Comparison of ENCODE assay signal across 8 mouse cellular contexts in genomic region chr4:148040029-148040830, GRCm38 (mm10). TPM values are rescaled to one million over a fixed set of nuclear protein-coding genes. Genes with fewer than 3 reads are reported as not detected.
DNase-seq lines count a peak whose midpoint lies in the region; ATAC-seq and TF ChIP-seq lines count a peak whose summit lies in the region.

No protein-coding gene starts in this region.

- H3K36me3 ChIP-seq in kidney, embryonic 15.5 days: peaks cover 35% of the 10 kb centered on the region
- H3K36me3 ChIP-seq in heart, embryonic 11.5 days (ENCODE audit: control insufficient read depth, insufficient read depth, low read length): peaks cover 9% of the 10 kb centered on the region
- peaks cover 28% of the 10 kb centered on the region for H3K36me3 ChIP-seq in limb, embryonic 15.5 days
- no peaks in the 10 kb centered on the region for H3K36me3 ChIP-seq in thymus, adult 2 months (ENCODE audit: control insufficient read depth, insufficient read depth, low read length)

- TF ChIP-seq POLR2A in bone marrow macrophage, adult 2 months (IDR thresholded peaks at IDR 0.05; ENCODE audit: borderline replicate concordance, low read depth, low read length): no peak
- TF ChIP-seq POLR2A in thymus, adult 2 months (IDR thresholded peaks at IDR 0.05; ENCODE audit: control insufficient read depth, extremely low read depth, insufficient read depth, low read length, poor library complexity): no peak

- H3K4me2 ChIP-seq in kidney, embryonic 15.5 days: peak overlapping the region; percentile 79
- peak overlapping the region; percentile 91 for H3K4me2 ChIP-seq in heart, embryonic 11.5 days
- peak overlapping the region; percentile 85 for H3K4me2 ChIP-seq in limb, embryonic 15.5 days

- no peaks in the 10 kb centered on the region for H3K9me3 ChIP-seq in kidney, embryonic 15.5 days (replicated peaks)
- no peaks in the 10 kb centered on the region for H3K9me3 ChIP-seq in heart, embryonic 11.5 days (replicated peaks; ENCODE audit: control insufficient read depth, low read length)
- H3K9me3 ChIP-seq in limb, embryonic 15.5 days: no peaks in the 10 kb centered on the region

- ATAC-seq in kidney, embryonic 15.5 days (replicated peaks; ENCODE audit: low FRiP score): 0 out of 2 replicates have a peak, but pooled peaks have one; percentile 0
- no peak for ATAC-seq in heart, embryonic 11.5 days (replicated peaks; ENCODE audit: insufficient number of reproducible peaks, low FRiP score, low TSS enrichment)
- no peak for ATAC-seq in limb, embryonic 15.5 days (ENCODE audit: insufficient number of reproducible peaks, low FRiP score, low TSS enrichment, low read depth)
- ATAC-seq in CD4-positive, CD25-positive, alpha-beta regulatory T cell, adult 4 months: no peak

- no peak for DNase-seq in kidney, postnatal 10 days
- DNase-seq in thymus, adult 2 months: no peak
- no peak for DNase-seq in urinary bladder, postnatal 4 days (ENCODE audit: low spot score in 2 of 2)

- H3K9ac ChIP-seq in kidney, embryonic 15.5 days: peak overlapping the region; percentile 42; the same call in 1 of the 2 replicates
- peak overlapping the region; percentile 77 for H3K9ac ChIP-seq in heart, embryonic 11.5 days (ENCODE audit: low read depth, low read length)
- peak overlapping the region; percentile 41; the same call in 1 of the 2 replicates for H3K9ac ChIP-seq in limb, embryonic 15.5 days

- H3K27me3 ChIP-seq in kidney, embryonic 15.5 days: no peaks in the 10 kb centered on the region
- H3K27me3 ChIP-seq in heart, embryonic 11.5 days (ENCODE audit: control insufficient read depth, insufficient read depth, low read length): no peaks in the 10 kb centered on the region
- H3K27me3 ChIP-seq in limb, embryonic 15.5 days: no peaks in the 10 kb centered on the region
- H3K27me3 ChIP-seq in thymus, adult 2 months (ENCODE audit: control insufficient read depth, insufficient read depth, low read length): no peaks in the 10 kb centered on the region

- H3K4me3 ChIP-seq in kidney, embryonic 15.5 days (replicated peaks): peak overlapping the region; percentile 77
- peak overlapping the region; percentile 79 for H3K4me3 ChIP-seq in bone marrow macrophage, adult 2 months (ENCODE audit: insufficient read depth, low read length)
- H3K4me3 ChIP-seq in heart, embryonic 11.5 days (ENCODE audit: low read depth, low read length): peak overlapping the region; percentile 69
- H3K4me3 ChIP-seq in limb, embryonic 15.5 days: peak overlapping the region; percentile 81
- H3K4me3 ChIP-seq in thymus, adult 2 months (ENCODE audit: control insufficient read depth, insufficient read depth, low read length): no peak overlapping the region

- H3K27ac ChIP-seq in kidney, embryonic 15.5 days: peak overlapping the region; percentile 94
- peak overlapping the region; percentile 79 for H3K27ac ChIP-seq in bone marrow macrophage, adult 2 months (ENCODE audit: insufficient read depth, low read depth, low read length)
- peak overlapping the region; percentile 75 for H3K27ac ChIP-seq in heart, embryonic 11.5 days (ENCODE audit: low read depth, low read length)
- peak overlapping the region; percentile 86 for H3K27ac ChIP-seq in limb, embryonic 15.5 days
- no peak overlapping the region for H3K27ac ChIP-seq in thymus, adult 2 months (ENCODE audit: control insufficient read depth, insufficient read depth, low read length)

- H3K4me1 ChIP-seq in kidney, embryonic 15.5 days: peaks cover 56% of the 10 kb centered on the region
- peaks cover 25% of the 10 kb centered on the region for H3K4me1 ChIP-seq in bone marrow macrophage, adult 2 months (ENCODE audit: control insufficient read depth, insufficient read depth, low read length)
- peaks cover 33% of the 10 kb centered on the region for H3K4me1 ChIP-seq in heart, embryonic 11.5 days (ENCODE audit: control insufficient read depth, insufficient read depth, low read length)
- H3K4me1 ChIP-seq in limb, embryonic 15.5 days: peaks cover 43% of the 10 kb centered on the region
- peaks cover 34% of the 10 kb centered on the region for H3K4me1 ChIP-seq in thymus, adult 2 months (replicated peaks; ENCODE audit: control insufficient read depth, insufficient read depth, low read length)

- WGBS in kidney, embryonic 15.5 days: 60% methylated on average over 15 of the region's 15 CpGs
- 55% methylated on average over 15 of the region's 15 CpGs for WGBS in heart, embryonic 11.5 days (ENCODE audit: insufficient replicate concordance)
- 61% methylated on average over 15 of the region's 15 CpGs for WGBS in limb, embryonic 15.5 days
- WGBS in thymus, adult 2 months: 77% methylated on average over 15 of the region's 15 CpGs

- no peak for TF ChIP-seq CTCF in bone marrow macrophage, adult 2 months (IDR thresholded peaks at IDR 0.05; ENCODE audit: low read depth, low read length)
- no peak for TF ChIP-seq CTCF in thymus, adult 2 months (IDR thresholded peaks at IDR 0.05; ENCODE audit: borderline replicate concordance, control insufficient read depth, extremely low read depth, insufficient read depth, low read length, poor library complexity)

RNA-seq across cellular contexts. Expression of gene Mthfr, which starts 1.4 kb away (rescaled TPM):
- 23.6 and 24.1 TPM in 2 replicates for polyA plus RNA-seq in kidney, embryonic 15.5 days (2015; fragmentation: Nextera tagmentation; extraction: Ambion mirVana)
- polyA plus RNA-seq in bone marrow macrophage, adult 2 months (2012; ENCODE audit: insufficient read depth, insufficient read length, missing spikeins): 59.0 and 67.2 TPM in 2 replicates
- polyA plus RNA-seq in heart, embryonic 11.5 days (2014; fragmentation: Nextera tagmentation; extraction: Ambion mirVana): 8.9 and 10.4 TPM in 2 replicates
- 23.0 and 24.7 TPM in 2 replicates for polyA plus RNA-seq in limb, embryonic 15.5 days (2015; fragmentation: Nextera tagmentation; extraction: Ambion mirVana)
- polyA plus RNA-seq in thymus, adult 2 months (2012; rRNA removed): 28.3 and 30.2 TPM in 2 replicates
- polyA plus RNA-seq in CD4-positive, CD25-positive, alpha-beta regulatory T cell, adult 4 months (2017; shearing (Covaris generic)): 10 to 100 TPM in 1 of 2 experiments, 1 to 10 TPM in 1; 6.8 to 23.1 TPM

RNA-seq across cellular contexts. Expression of gene Clcn6, which starts 1.6 kb away (rescaled TPM):
- polyA plus RNA-seq in kidney, embryonic 15.5 days (2015; fragmentation: Nextera tagmentation; extraction: Ambion mirVana): 6.4 and 6.6 TPM in 2 replicates
- polyA plus RNA-seq in bone marrow macrophage, adult 2 months (2012; ENCODE audit: insufficient read depth, insufficient read length, missing spikeins): 8.2 and 9.0 TPM in 2 replicates
- 6.3 and 7.3 TPM in 2 replicates for polyA plus RNA-seq in heart, embryonic 11.5 days (2014; fragmentation: Nextera tagmentation; extraction: Ambion mirVana)
- 6.5 and 6.8 TPM in 2 replicates for polyA plus RNA-seq in limb, embryonic 15.5 days (2015; fragmentation: Nextera tagmentation; extraction: Ambion mirVana)
- 37.9 and 39.4 TPM in 2 replicates for polyA plus RNA-seq in thymus, adult 2 months (2012; rRNA removed)
- 1 to 10 TPM; 4.2 to 5.5 TPM for polyA plus RNA-seq in CD4-positive, CD25-positive, alpha-beta regulatory T cell, adult 4 months (2017; shearing (Covaris generic))

RNA-seq across cellular contexts. Expression of gene Nppa, which starts 39.7 kb away (rescaled TPM):
- polyA plus RNA-seq in kidney, embryonic 15.5 days (2015; fragmentation: Nextera tagmentation; extraction: Ambion mirVana): 0.31 TPM in 1 of 2 replicates, not detected in the other
- not detected in 2 replicates for polyA plus RNA-seq in bone marrow macrophage, adult 2 months (2012; ENCODE audit: insufficient read depth, insufficient read length, missing spikeins)
- polyA plus RNA-seq in heart, embryonic 11.5 days (2014; fragmentation: Nextera tagmentation; extraction: Ambion mirVana): 5,496 and 5,973 TPM in 2 replicates
- polyA plus RNA-seq in limb, embryonic 15.5 days (2015; fragmentation: Nextera tagmentation; extraction: Ambion mirVana): not detected in 2 replicates
- 1.6 and 195 TPM in 2 replicates for polyA plus RNA-seq in thymus, adult 2 months (2012; rRNA removed)
- polyA plus RNA-seq in CD4-positive, CD25-positive, alpha-beta regulatory T cell, adult 4 months (2017; shearing (Covaris generic)): not detected

RNA-seq across cellular contexts. Expression of gene Agtrap, which starts 47.6 kb away (rescaled TPM):
- polyA plus RNA-seq in kidney, embryonic 15.5 days (2015; fragmentation: Nextera tagmentation; extraction: Ambion mirVana): 20.6 and 24.4 TPM in 2 replicates
- 34.0 and 34.7 TPM in 2 replicates for polyA plus RNA-seq in bone marrow macrophage, adult 2 months (2012; ENCODE audit: insufficient read depth, insufficient read length, missing spikeins)
- 12.7 and 17.6 TPM in 2 replicates for polyA plus RNA-seq in heart, embryonic 11.5 days (2014; fragmentation: Nextera tagmentation; extraction: Ambion mirVana)
- polyA plus RNA-seq in limb, embryonic 15.5 days (2015; fragmentation: Nextera tagmentation; extraction: Ambion mirVana): 14.8 and 15.9 TPM in 2 replicates
- polyA plus RNA-seq in thymus, adult 2 months (2012; rRNA removed): 98.0 and 106 TPM in 2 replicates
- 10 to 100 TPM; 19.0 to 20.0 TPM for polyA plus RNA-seq in CD4-positive, CD25-positive, alpha-beta regulatory T cell, adult 4 months (2017; shearing (Covaris generic))

RNA-seq across cellular contexts. Expression of gene Nppb, which starts 54.6 kb away (rescaled TPM):
- not detected in 2 replicates for polyA plus RNA-seq in kidney, embryonic 15.5 days (2015; fragmentation: Nextera tagmentation; extraction: Ambion mirVana)
- not detected in 2 replicates for polyA plus RNA-seq in bone marrow macrophage, adult 2 months (2012; ENCODE audit: insufficient read depth, insufficient read length, missing spikeins)
- polyA plus RNA-seq in heart, embryonic 11.5 days (2014; fragmentation: Nextera tagmentation; extraction: Ambion mirVana): 305 and 336 TPM in 2 replicates
- polyA plus RNA-seq in limb, embryonic 15.5 days (2015; fragmentation: Nextera tagmentation; extraction: Ambion mirVana): 0.19 TPM in 1 of 2 replicates, not detected in the other
- 0.24 and 2.3 TPM in 2 replicates for polyA plus RNA-seq in thymus, adult 2 months (2012; rRNA removed)
- polyA plus RNA-seq in CD4-positive, CD25-positive, alpha-beta regulatory T cell, adult 4 months (2017; shearing (Covaris generic)): not detected
